Mouse (Mus musculus) hindbrain, embryonic 16.5 days (tissue): ENCODE results near the gene Dkkl1. TPM values are rescaled to one million over a fixed set of nuclear protein-coding genes. Genes with fewer than 3 reads are reported as not detected.

Source experiments
- ATAC-seq: fragments of 200-750 bp; cut with Nextera tagmentation; 2 replicates; pipeline ENCODE4 v1.8.0; 2017; ENCODE audit warnings: moderate TSS enrichment, moderate library complexity
- H3K27ac ChIP-seq: fragments of 300-500 bp; sonication (generic); 2 replicates; pipeline ENCODE4 v1.5.1; 2014; ENCODE audit warnings: low read depth, mild to moderate bottlenecking, control low read depth, low read length, moderate library complexity
- H3K27me3 ChIP-seq: fragments of 300-500 bp; sonication (generic); replicated peaks from 2 replicates; pipeline ENCODE4 v1.6.1; 2014; ENCODE audit warnings: low read length; ENCODE audit not compliant: control insufficient read depth, insufficient read depth
- H3K36me3 ChIP-seq: fragments of 300-500 bp; sonication (generic); 2 replicates; pipeline ENCODE4 v1.6.1; 2014; ENCODE audit warnings: mild to moderate bottlenecking, low read length, moderate library complexity, mixed read lengths; ENCODE audit not compliant: control insufficient read depth, insufficient read depth
- H3K4me1 ChIP-seq: fragments of 300-500 bp; sonication (generic); 2 replicates; pipeline ENCODE4 v1.6.1; 2014; ENCODE audit warnings: low read depth, low read length; ENCODE audit not compliant: control insufficient read depth, insufficient read depth
- H3K4me2 ChIP-seq: fragments of 300-500 bp; sonication (generic); 2 replicates; pipeline ENCODE4 v1.6.1; 2014; ENCODE audit warnings: mild to moderate bottlenecking, low read length, control low read depth, moderate library complexity
- H3K4me3 ChIP-seq: fragments of 300-500 bp; sonication (generic); 2 replicates; pipeline ENCODE4 v1.5.1; 2014; ENCODE audit warnings: mild to moderate bottlenecking, low read length, control low read depth, moderate library complexity
- H3K9ac ChIP-seq: fragments of 300-500 bp; sonication (generic); 2 replicates; pipeline ENCODE4 v1.6.1; 2014; ENCODE audit warnings: low read depth, mild to moderate bottlenecking, control low read depth, low read length, moderate library complexity
- H3K9me3 ChIP-seq: fragments of 300-500 bp; sonication (generic); 2 replicates; pipeline ENCODE4 v1.6.1; 2014; ENCODE audit warnings: mild to moderate bottlenecking, low read length, moderate library complexity; ENCODE audit not compliant: control insufficient read depth
- WGBS: fragments of 180-500 bp; shearing (Covaris S2); extraction: QIAGEN DNeasy Blood & Tissue Kit; methylation state at CpG from one replicate; pipeline ENCODE4 v1.1.7; 2014; 5-methylcytosine and 5-hydroxymethylcytosine counted together
- microRNA-seq: library from miRNA; unstranded; fragments of <30 nt; microRNA quantifications from one replicate; pipeline ENCODE4, GENCODE M21; 2017
- polyA plus RNA-seq: library from polyadenylated mRNA; unstranded; fragments of >200 nt; fragmentation: Nextera tagmentation; extraction: Ambion mirVana; gene quantifications from 2 replicates; pipeline ENCODE4 v1.2.1, GENCODE M21; 2015

Dkkl1 gene
- polyA plus RNA-seq, 1 experiment from 2014 or later = 18.4 TPM

DNA sequence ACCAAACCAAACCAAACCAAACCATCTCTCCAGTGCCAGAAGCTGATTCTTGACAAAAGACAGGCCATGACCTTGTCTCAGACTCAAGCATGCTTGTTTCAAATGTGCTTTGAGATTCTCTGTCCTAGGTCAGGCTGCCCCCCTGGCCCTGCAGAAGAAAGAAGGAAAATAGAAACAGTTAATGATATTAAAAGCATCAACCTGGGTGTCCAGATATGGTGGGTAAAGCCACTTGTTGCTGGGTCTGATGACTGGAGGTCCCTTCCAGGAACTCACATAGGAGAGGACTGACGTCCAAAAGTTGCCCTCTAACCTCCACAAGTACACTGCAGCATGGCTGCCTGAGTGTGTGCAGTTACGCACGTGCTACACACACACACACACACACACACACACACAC lies 51.1 kb downstream of the Dkkl1 start:
- Histone ChIP-seq H3K4me1 (peaks cover 13% of the 10 kb centered on the region), H3K9me3 (no peaks in the 10 kb centered on the region), H3K9ac (no peak overlapping the region), H3K27me3 (peaks cover 32% of the 10 kb centered on the region), H3K4me2 (no peak overlapping the region), H3K4me3 (no peak overlapping the region), H3K27ac (no peak overlapping the region), H3K36me3 (peaks cover 9% of the 10 kb centered on the region; the same call in 1 of the 2 replicates)
- 91% methylated on average over 3 of the region's 3 CpGs for WGBS
- no peak for ATAC-seq

DNA sequence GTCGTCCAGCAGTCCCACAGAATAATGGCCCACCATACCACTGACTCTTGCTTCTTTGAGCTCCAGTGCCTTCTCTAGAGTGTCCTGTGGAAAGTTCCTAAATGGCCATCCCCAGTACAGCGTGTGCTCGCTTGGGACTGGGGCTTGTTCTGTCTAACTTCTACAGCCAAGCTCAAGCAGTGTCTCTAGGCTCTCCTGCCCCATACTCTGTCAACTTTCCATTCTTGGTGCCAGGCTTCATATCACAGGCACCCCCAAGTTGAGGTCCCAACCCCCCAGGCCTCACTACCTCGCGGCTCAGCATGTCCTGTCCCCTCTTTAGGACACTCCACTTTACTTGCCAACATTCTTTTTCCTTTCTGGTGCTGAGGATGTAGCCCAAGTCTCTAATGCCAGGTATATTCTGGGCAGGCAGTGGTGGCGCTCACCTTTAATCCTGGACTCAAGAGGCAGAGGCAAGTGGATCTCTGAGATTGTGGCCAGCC lies 51.6 kb downstream of the Dkkl1 start:
- ATAC-seq = no peak
- Histone ChIP-seq H3K36me3 (peaks cover 9% of the 10 kb centered on the region; the same call in 1 of the 2 replicates), H3K4me3 (no peak overlapping the region), H3K9ac (no peak overlapping the region), H3K4me2 (no peak overlapping the region), H3K27ac (no peak overlapping the region), H3K27me3 (peaks cover 27% of the 10 kb centered on the region), H3K4me1 (peaks cover 13% of the 10 kb centered on the region), H3K9me3 (no peaks in the 10 kb centered on the region)
- WGBS = 92% methylated on average over 6 of the region's 6 CpGs

GRCm38 (mm10) chr7:45158991-45159390 lies 53.0 kb downstream of the Dkkl1 start:
- Histone ChIP-seq H3K27me3 (peaks cover 14% of the 10 kb centered on the region), H3K4me1 (peaks cover 16% of the 10 kb centered on the region), H3K27ac (no peak overlapping the region), H3K36me3 (peaks cover 9% of the 10 kb centered on the region; the same call in 1 of the 2 replicates), H3K4me2 (no peak overlapping the region), H3K9me3 (no peaks in the 10 kb centered on the region), H3K9ac (no peak overlapping the region), H3K4me3 (no peak overlapping the region)
- 95% methylated on average over 6 of the region's 6 CpGs for WGBS
- no peak for ATAC-seq

Small RNAs within 50 kb of the gene (microRNA-seq; reads per million reads assigned to microRNA genes)
- gene Mir7055 = not detected

Other genes with a start within 250 kb of the Dkkl1 start
- gene Cpt1c, start 237.3 kb downstream of the Dkkl1 start, polyA plus RNA-seq = 58.6 and 59.7 TPM in 2 replicates
- 629 and 637 TPM in 2 replicates for gene Prmt1, start 225.6 kb downstream of the Dkkl1 start, polyA plus RNA-seq
- gene Irf3, start 214.5 kb downstream of the Dkkl1 start, polyA plus RNA-seq = 63.5 and 65.4 TPM in 2 replicates
- 10.2 and 15.7 TPM in 2 replicates for gene Bcl2l12, start 213.4 kb downstream of the Dkkl1 start, polyA plus RNA-seq
- gene Scaf1, start 195.8 kb downstream of the Dkkl1 start, polyA plus RNA-seq = 38.6 and 47.1 TPM in 2 replicates
- 13.1 and 16.7 TPM in 2 replicates for gene Rras, start 194.2 kb downstream of the Dkkl1 start, polyA plus RNA-seq
- 12.8 and 13.4 TPM in 2 replicates for gene Prr12, start 159.3 kb downstream of the Dkkl1 start, polyA plus RNA-seq
- 68.8 and 69.0 TPM in 2 replicates for gene Nosip, start 149.7 kb downstream of the Dkkl1 start, polyA plus RNA-seq
- gene Prrg2, start 149.5 kb downstream of the Dkkl1 start, polyA plus RNA-seq = 15.7 and 16.7 TPM in 2 replicates
- gene Rcn3, start 119.9 kb downstream of the Dkkl1 start, polyA plus RNA-seq = 63.3 and 77.3 TPM in 2 replicates
- 34.1 and 40.2 TPM in 2 replicates for gene Fcgrt, start 108.3 kb downstream of the Dkkl1 start, polyA plus RNA-seq
- 698 and 709 TPM in 2 replicates for gene Rps11, start 87.7 kb downstream of the Dkkl1 start, polyA plus RNA-seq
- gene Rpl13a, start 83.4 kb downstream of the Dkkl1 start, polyA plus RNA-seq = 587 and 622 TPM in 2 replicates
- gene Gm45713, start 75.9 kb downstream of the Dkkl1 start, polyA plus RNA-seq = 0.16 and 0.37 TPM in 2 replicates
- 2.0 and 2.8 TPM in 2 replicates for gene Flt3l, start 75.7 kb downstream of the Dkkl1 start, polyA plus RNA-seq
- 94.5 and 97.6 TPM in 2 replicates for gene Pih1d1, start 57.8 kb downstream of the Dkkl1 start, polyA plus RNA-seq
- 18.8 and 22.9 TPM in 2 replicates for gene Aldh16a1, start 57.6 kb downstream of the Dkkl1 start, polyA plus RNA-seq
- gene Slc17a7, start 48.2 kb downstream of the Dkkl1 start, polyA plus RNA-seq = 1.1 and 1.5 TPM in 2 replicates
- gene Gfy, start 32.6 kb downstream of the Dkkl1 start, polyA plus RNA-seq = not detected in 2 replicates
- 0.75 and 1.4 TPM in 2 replicates for gene Pth2, start 31.2 kb downstream of the Dkkl1 start, polyA plus RNA-seq
- 0.54 and 0.65 TPM in 2 replicates for gene Ccdc155, start 7.3 kb downstream of the Dkkl1 start, polyA plus RNA-seq
- 46.9 and 54.1 TPM in 2 replicates for gene Tead2, start 3.6 kb upstream of the Dkkl1 start, polyA plus RNA-seq
- gene Cd37, start 27.0 kb upstream of the Dkkl1 start, polyA plus RNA-seq = 1.3 and 1.4 TPM in 2 replicates
- 0.89 and 2.0 TPM in 2 replicates for gene Slc6a16, start 28.9 kb upstream of the Dkkl1 start, polyA plus RNA-seq
- not detected in 2 replicates for gene Slc6a21, start 65.4 kb upstream of the Dkkl1 start, polyA plus RNA-seq
- gene Trpm4, start 121.6 kb upstream of the Dkkl1 start, polyA plus RNA-seq = 13.3 and 14.2 TPM in 2 replicates
- 0.28 and 0.72 TPM in 2 replicates for gene Hrc, start 123.1 kb upstream of the Dkkl1 start, polyA plus RNA-seq
- 28.5 and 28.6 TPM in 2 replicates for gene Ppfia3, start 154.9 kb upstream of the Dkkl1 start, polyA plus RNA-seq
- 41.4 and 70.3 TPM in 2 replicates for gene Lin7b, start 158.4 kb upstream of the Dkkl1 start, polyA plus RNA-seq
- gene Snrnp70, start 183.6 kb upstream of the Dkkl1 start, polyA plus RNA-seq = 144 and 161 TPM in 2 replicates
- gene Kcna7, start 193.5 kb upstream of the Dkkl1 start, polyA plus RNA-seq = 0.06 TPM in 1 of 2 replicates, not detected in the other
- 0.15 and 0.27 TPM in 2 replicates for gene Ntf5, start 201.5 kb upstream of the Dkkl1 start, polyA plus RNA-seq
- gene Lhb, start 208.7 kb upstream of the Dkkl1 start, polyA plus RNA-seq = 2.0 and 2.3 TPM in 2 replicates
- 25.5 and 28.7 TPM in 2 replicates for gene Gys1, start 222.7 kb upstream of the Dkkl1 start, polyA plus RNA-seq
- 94.3 and 108 TPM in 2 replicates for gene Ruvbl2, start 225.9 kb upstream of the Dkkl1 start, polyA plus RNA-seq
- 5,303 and 5,527 TPM in 2 replicates for gene Ftl1, start 247.7 kb upstream of the Dkkl1 start, polyA plus RNA-seq